Mouse (Mus musculus) heart, postnatal 10 days (tissue): ENCODE measurements around the gene Epm2aip1. TPM values are rescaled to one million over a fixed set of nuclear protein-coding genes. Genes with fewer than 3 reads are reported as not detected.

ENCODE experiments used
- DNase-seq, 2 experiments: peaks; one replicate each; pipeline ENCODE4 v3.0.0; 2021
- intact Hi-C: fragments of 180-260 bp; cut with DNase I; formaldehyde crosslinking; loops from one replicate; pipeline ENCODE4 v1.15.1; 2025
- total RNA-seq, 2 experiments: library from RNA; stranded (reverse); gene quantifications; 2 replicates each; pipeline ENCODE4 v1.2.3; 2021

Gene Epm2aip1
- total RNA-seq, 2 experiments from 2014 or later: 31.1 to 34.0 TPM

- DNase-seq: no peak
- intact Hi-C loops: no loop called here
Measured at GRCm38 (mm10) chr9:111320912-111321311, 49.2 kb downstream of the Epm2aip1 start.

- peak; percentile 9 to 14 for DNase-seq
- intact Hi-C loops: no loop called here
Measured at GRCm38 (mm10) chr9:111324881-111325280, 53.2 kb downstream of the Epm2aip1 start.

Other genes starting within 250 kb of the Epm2aip1 start
- gene Ccrl2, start 214.4 kb upstream of the Epm2aip1 start, total RNA-seq: 1 to 10 TPM; 6.4 to 7.4 TPM
- 100 to 1,000 TPM; 105 to 108 TPM for gene Lrrfip2, start 154.3 kb upstream of the Epm2aip1 start, total RNA-seq
- 10 to 100 TPM; 15.2 to 17.2 TPM for gene Mlh1, start 138 bp upstream of the Epm2aip1 start, total RNA-seq
- gene Trank1, start 39.8 kb downstream of the Epm2aip1 start, total RNA-seq: under 1 TPM; 0.02 TPM
- under 1 TPM; 0.41 to 0.60 TPM for gene Dclk3, start 167.2 kb downstream of the Epm2aip1 start, total RNA-seq